Mouse (Mus musculus): ENCODE measurements around the gene Faxc. TPM values are rescaled to one million over a fixed set of nuclear protein-coding genes. Genes with fewer than 3 reads are reported as not detected.

Gene Faxc
- total RNA-seq, 1 experiment from 2014 or later: 5.4 TPM

DNA sequence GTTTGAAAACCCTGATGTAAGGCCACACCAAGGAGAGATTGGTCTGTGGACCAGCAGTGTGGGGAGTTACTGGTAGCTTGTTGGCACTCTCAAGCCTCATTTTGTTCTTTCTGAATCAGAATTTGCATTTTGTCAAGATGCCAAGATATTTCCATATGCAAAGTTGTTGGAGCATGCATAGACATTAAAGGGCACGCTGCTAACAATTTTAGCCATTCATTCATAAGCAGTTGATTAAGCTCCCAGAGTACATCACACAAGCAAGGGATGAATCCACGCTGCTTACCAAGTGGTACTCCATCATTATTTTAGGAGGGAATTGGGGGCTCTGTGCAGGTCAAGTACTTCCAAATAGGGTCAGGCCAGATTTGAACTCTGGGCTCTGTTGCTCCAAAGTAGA is 98.8 kb downstream of the Faxc start:
- DNase-seq: no peak

Other genes starting within 250 kb of the Faxc start
- not detected in 2 replicates for gene Prdm13, start 245.4 kb upstream of the Faxc start, total RNA-seq (2021)
- gene Ccnc, start 203.6 kb upstream of the Faxc start, total RNA-seq (2021): 19.8 and 23.9 TPM in 2 replicates
- 21.6 and 23.3 TPM in 2 replicates for gene Usp45, start 164.2 kb upstream of the Faxc start, total RNA-seq (2021)
- gene Tstd3, start 164.1 kb upstream of the Faxc start, total RNA-seq (2021): 8.8 and 14.8 TPM in 2 replicates
- gene Pnisr, start 83.7 kb upstream of the Faxc start, total RNA-seq (2021): 158 and 164 TPM in 2 replicates
- 17.4 and 20.0 TPM in 2 replicates for gene Coq3, start 51.7 kb upstream of the Faxc start, total RNA-seq (2021)

Data from adrenal gland, postnatal 25 days (tissue).